Mouse (Mus musculus) kidney, postnatal 36 days (tissue): ENCODE results near the gene Rchy1.
A peak's percentile ranks its signal among the peaks of the same experiment; 100 is the strongest.
"Not testable (repeated sequence)": the region's sequence is repeated elsewhere in the genome, so short reads cannot be mapped to it uniquely, and the experiment has no call there.

Source experiments
- DNase-seq, 2 experiments: peaks; one replicate each; pipeline ENCODE4 v3.0.0; 2021 to 2022; ENCODE audit warnings: mixed read lengths in 2 of 2

The Rchy1 gene

GRCm38 (mm10) chr5:91959986-91960385 is 2.9 kb downstream of the Rchy1 start:
- DNase-seq: no peak

GRCm38 (mm10) chr5:91959096-91959495 is 3.8 kb downstream of the Rchy1 start:
- DNase-seq: no peak

GRCm38 (mm10) chr5:91956991-91957760 is 5.7 kb downstream of the Rchy1 start:
- DNase-seq: no peak

GRCm38 (mm10) chr5:91951404-91951803 is 11.5 kb downstream of the Rchy1 start:
- no peak for DNase-seq

GRCm38 (mm10) chr5:91949441-91949840 is 13.4 kb downstream of the Rchy1 start:
- no peak for DNase-seq

GRCm38 (mm10) chr5:91947008-91947407 is 15.9 kb downstream of the Rchy1 start:
- DNase-seq: no peak

GRCm38 (mm10) chr5:91945609-91946008 is 17.3 kb downstream of the Rchy1 start:
- DNase-seq: not testable (repeated sequence)

GRCm38 (mm10) chr5:91913231-91913630 is 49.6 kb downstream of the Rchy1 start:
- no peak for DNase-seq

GRCm38 (mm10) chr5:91911384-91912106 is 51.3 kb downstream of the Rchy1 start:
- DNase-seq: no peak

- DNase-seq: no peak
Measured at GRCm38 (mm10) chr5:91910616-91911015, 52.3 kb downstream of the Rchy1 start.

GRCm38 (mm10) chr5:91909010-91909620 is 53.8 kb downstream of the Rchy1 start:
- DNase-seq: peak; percentile 2 to 20
